Mouse (Mus musculus) stomach, postnatal 0 days (tissue): Measurements from ENCODE around the gene Scel.

Experiments
- CTCF ChIP-seq: IDR thresholded peaks from 2 replicates; pipeline ENCODE4 v1.5.1; 2016; ENCODE audit warnings: antibody characterized with exemption, low read depth, mild to moderate bottlenecking, moderate library complexity
- EP300 ChIP-seq: optimal IDR thresholded peaks from 2 replicates; pipeline ENCODE3; 2016; ENCODE audit warnings: antibody characterized with exemption

GRCm38 (mm10) chr14:103649302-103649701 is 136.2 kb downstream of the Scel start:
- no peak for TF ChIP-seq CTCF
- no peak for TF ChIP-seq EP300
